Mouse (Mus musculus): ENCODE data around the gene Fam71f2. TPM values are rescaled to one million over a fixed set of nuclear protein-coding genes. Genes with fewer than 3 reads are reported as not detected.

Gene Fam71f2
- polyA plus RNA-seq, 1 experiment = 1.5 TPM

DNA sequence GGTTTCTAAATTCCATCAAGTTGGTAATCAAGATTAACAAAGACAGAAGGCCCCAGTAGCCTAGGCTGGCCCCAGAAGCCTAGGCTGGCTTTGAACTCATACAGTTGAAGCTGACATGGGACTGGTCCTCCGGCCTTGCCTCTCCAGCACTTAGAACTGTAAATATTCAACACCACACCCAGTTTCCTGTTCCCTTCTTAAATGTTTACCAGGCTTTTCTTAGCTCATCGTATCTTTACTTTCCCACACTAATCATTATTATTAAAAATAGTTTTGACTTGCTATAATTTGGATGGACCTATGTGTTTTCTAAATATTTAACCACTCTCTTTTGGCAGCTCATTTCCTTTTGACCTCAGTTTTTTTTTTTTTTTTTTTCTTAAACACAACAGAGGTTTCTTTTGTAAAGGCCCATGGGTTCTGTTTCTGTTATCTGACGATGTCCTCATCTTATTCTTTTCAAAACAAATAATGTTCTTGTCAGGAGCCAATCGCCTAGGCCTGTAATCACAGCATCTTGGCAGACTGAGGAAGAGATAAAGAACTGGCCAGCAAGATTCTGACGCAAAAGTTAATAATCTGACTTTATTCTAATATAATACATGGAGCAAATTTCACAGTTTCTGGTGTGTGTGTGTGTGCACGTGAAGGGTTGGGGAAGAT, 10.3 kb upstream of the Fam71f2 start:
- TF ChIP-seq POLR2A (IDR thresholded peaks at IDR 0.05; ENCODE audit: insufficient read depth, low read length) (no peak), EP300 (IDR thresholded peaks at IDR 0.05; ENCODE audit: insufficient read depth, low read depth, low read length) (no peak), CTCF (IDR thresholded peaks at IDR 0.05; ENCODE audit: low read depth, low read length) (no peak)

DNA sequence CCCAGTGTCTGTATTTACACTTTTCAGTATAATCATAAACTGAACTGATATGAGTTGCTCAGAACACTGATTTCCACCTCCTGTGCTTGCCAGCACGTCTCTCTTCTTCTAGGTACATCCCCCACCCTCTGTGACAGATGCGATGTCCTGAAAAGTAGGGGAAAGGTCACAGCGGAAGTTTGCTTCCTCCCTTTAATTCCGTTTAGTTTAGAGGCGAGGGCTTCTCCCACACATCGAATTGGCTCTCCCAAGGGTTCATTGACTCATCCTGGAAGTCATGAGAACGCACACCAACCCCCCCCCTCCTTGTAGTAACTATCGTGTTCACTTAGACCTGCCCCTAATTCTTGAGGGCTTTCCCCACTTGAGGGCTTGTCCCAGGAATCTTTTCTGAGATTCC, 8.4 kb upstream of the Fam71f2 start:
- Histone ChIP-seq H3K4me3 (ENCODE audit: low read depth, low read length) (no peak overlapping the region), H3K27me3 (ENCODE audit: control insufficient read depth, insufficient read depth, low read length, poor library complexity, severe bottlenecking) (no peaks in the 10 kb centered on the region), H3K9me3 (replicated peaks; ENCODE audit: control insufficient read depth, insufficient read depth, low read length, poor library complexity, severe bottlenecking) (no peaks in the 10 kb centered on the region), H3K27ac (ENCODE audit: insufficient read depth, low read length) (no peak overlapping the region), H3K36me3 (ENCODE audit: control insufficient read depth, insufficient read depth, low read length, poor library complexity, severe bottlenecking) (peaks cover 11% of the 10 kb centered on the region), H3K9ac (ENCODE audit: low read depth, poor library complexity, severe bottlenecking) (no peak overlapping the region), H3K4me1 (ENCODE audit: control insufficient read depth, insufficient read depth, low read length) (no peaks in the 10 kb centered on the region)
- TF ChIP-seq CTCF (IDR thresholded peaks at IDR 0.05; ENCODE audit: low read depth, low read length) = no peak
- TF ChIP-seq EP300 (IDR thresholded peaks at IDR 0.05; ENCODE audit: insufficient read depth, low read depth, low read length) = no peak
- no peak for TF ChIP-seq POLR2A (IDR thresholded peaks at IDR 0.05; ENCODE audit: insufficient read depth, low read length)

More for the DNA sequence above, 10.3 kb upstream of the Fam71f2 start:
- H3K27me3 ChIP-seq (ENCODE audit: control insufficient read depth, insufficient read depth, low read length, poor library complexity, severe bottlenecking) = no peaks in the 10 kb centered on the region
- no peak overlapping the region for H3K4me3 ChIP-seq (ENCODE audit: low read depth, low read length)
- no peak overlapping the region for H3K27ac ChIP-seq (ENCODE audit: insufficient read depth, low read length)
- no peaks in the 10 kb centered on the region for H3K9me3 ChIP-seq (replicated peaks; ENCODE audit: control insufficient read depth, insufficient read depth, low read length, poor library complexity, severe bottlenecking)
- no peak overlapping the region for H3K9ac ChIP-seq (ENCODE audit: low read depth, poor library complexity, severe bottlenecking)
- H3K4me1 ChIP-seq (ENCODE audit: control insufficient read depth, insufficient read depth, low read length) = no peaks in the 10 kb centered on the region
- no peaks in the 10 kb centered on the region for H3K36me3 ChIP-seq (ENCODE audit: control insufficient read depth, insufficient read depth, low read length, poor library complexity, severe bottlenecking)

DNA sequence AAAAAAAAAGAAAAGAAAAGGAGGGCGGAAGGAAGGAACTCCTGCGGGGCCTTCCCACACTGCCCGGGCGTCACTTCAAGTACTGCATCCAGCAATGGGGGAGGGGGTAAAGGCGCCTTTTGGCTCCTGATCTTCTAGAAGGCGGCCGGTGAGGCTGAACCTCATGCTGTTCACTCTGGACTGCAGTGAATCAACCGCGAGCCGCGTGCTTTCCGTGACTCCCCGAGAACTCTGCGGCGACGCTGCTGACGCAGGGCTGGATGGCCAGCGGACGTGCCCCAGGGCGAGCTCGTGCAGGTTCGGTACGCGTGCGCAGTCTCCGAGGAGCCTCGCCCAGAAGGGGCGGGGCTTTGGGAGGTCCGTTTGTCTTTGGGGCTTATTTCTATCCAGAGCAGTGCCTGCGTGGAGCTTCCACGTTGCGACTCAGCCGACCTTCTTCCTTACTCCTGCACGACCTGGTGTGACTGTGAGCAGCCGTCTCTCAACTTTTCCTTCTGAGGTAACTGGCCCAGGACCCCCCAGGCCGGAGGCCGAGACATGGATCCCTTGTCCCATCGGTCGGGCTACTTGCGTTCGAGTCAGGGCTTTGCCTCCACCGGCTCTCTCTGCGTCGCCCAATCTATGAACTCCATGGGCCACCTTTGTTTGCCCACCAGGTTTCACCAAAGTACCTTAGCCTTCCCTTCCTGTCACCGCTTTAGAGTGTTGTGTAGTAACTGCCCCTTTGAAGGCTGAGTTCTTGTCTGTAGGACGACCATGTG, 6.9 kb upstream of the Fam71f2 start, which contains the start of gene Hilpda:
Gene Hilpda (plus strand): TSS at position 177 of the 761 bp plus-strand sequence.
- TF ChIP-seq POLR2A (IDR thresholded peaks at IDR 0.05; ENCODE audit: insufficient read depth, low read length) = peak; percentile 72
- no peak for TF ChIP-seq CTCF (IDR thresholded peaks at IDR 0.05; ENCODE audit: low read depth, low read length)
- TF ChIP-seq EP300 (IDR thresholded peaks at IDR 0.05; ENCODE audit: insufficient read depth, low read depth, low read length) = peak; percentile 72; the same call in 1 of the 2 replicates
- H3K9ac ChIP-seq (ENCODE audit: low read depth, poor library complexity, severe bottlenecking) = peak within 1 kb of the TSS; percentile 72
- H3K4me1 ChIP-seq (ENCODE audit: control insufficient read depth, insufficient read depth, low read length) = no peaks in the 10 kb centered on the region
- peaks cover 11% of the 10 kb centered on the region for H3K36me3 ChIP-seq (ENCODE audit: control insufficient read depth, insufficient read depth, low read length, poor library complexity, severe bottlenecking)
- no peaks in the 10 kb centered on the region for H3K27me3 ChIP-seq (ENCODE audit: control insufficient read depth, insufficient read depth, low read length, poor library complexity, severe bottlenecking)
- H3K9me3 ChIP-seq (replicated peaks; ENCODE audit: control insufficient read depth, insufficient read depth, low read length, poor library complexity, severe bottlenecking) = no peaks in the 10 kb centered on the region
- no peak within 1 kb of the TSS for H3K27ac ChIP-seq (ENCODE audit: insufficient read depth, low read length)
- H3K4me3 ChIP-seq (ENCODE audit: low read depth, low read length) = peak within 1 kb of the TSS; percentile 82

DNA sequence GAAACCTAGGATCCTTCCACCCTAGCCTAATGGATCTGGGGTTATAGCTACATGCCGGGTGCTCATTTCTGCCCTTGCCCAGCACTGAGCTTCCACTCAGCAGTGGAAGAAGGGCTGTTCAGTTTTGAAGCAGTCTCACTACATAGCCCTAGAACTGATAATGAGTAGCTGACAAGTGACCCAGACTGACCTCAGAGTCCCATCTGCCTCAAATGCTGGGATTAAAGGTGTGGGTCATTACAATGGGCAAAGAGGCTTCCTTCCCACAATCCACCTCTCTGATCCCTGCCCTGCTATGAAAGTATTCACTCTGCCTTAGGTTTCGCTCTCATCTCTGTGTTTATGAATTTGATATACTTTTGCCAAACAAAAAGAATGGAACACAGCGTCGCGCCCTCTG, 2.6 kb upstream of the Fam71f2 start:
- peaks cover 11% of the 10 kb centered on the region for H3K36me3 ChIP-seq (ENCODE audit: control insufficient read depth, insufficient read depth, low read length, poor library complexity, severe bottlenecking)
- no peak overlapping the region for H3K9ac ChIP-seq (ENCODE audit: low read depth, poor library complexity, severe bottlenecking)
- no peak overlapping the region for H3K27ac ChIP-seq (ENCODE audit: insufficient read depth, low read length)
- H3K4me3 ChIP-seq (ENCODE audit: low read depth, low read length) = no peak overlapping the region
- H3K9me3 ChIP-seq (replicated peaks; ENCODE audit: control insufficient read depth, insufficient read depth, low read length, poor library complexity, severe bottlenecking) = no peaks in the 10 kb centered on the region
- TF ChIP-seq POLR2A (IDR thresholded peaks at IDR 0.05; ENCODE audit: insufficient read depth, low read length) = no peak
- H3K4me1 ChIP-seq (ENCODE audit: control insufficient read depth, insufficient read depth, low read length) = no peaks in the 10 kb centered on the region
- no peaks in the 10 kb centered on the region for H3K27me3 ChIP-seq (ENCODE audit: control insufficient read depth, insufficient read depth, low read length, poor library complexity, severe bottlenecking)

DNA sequence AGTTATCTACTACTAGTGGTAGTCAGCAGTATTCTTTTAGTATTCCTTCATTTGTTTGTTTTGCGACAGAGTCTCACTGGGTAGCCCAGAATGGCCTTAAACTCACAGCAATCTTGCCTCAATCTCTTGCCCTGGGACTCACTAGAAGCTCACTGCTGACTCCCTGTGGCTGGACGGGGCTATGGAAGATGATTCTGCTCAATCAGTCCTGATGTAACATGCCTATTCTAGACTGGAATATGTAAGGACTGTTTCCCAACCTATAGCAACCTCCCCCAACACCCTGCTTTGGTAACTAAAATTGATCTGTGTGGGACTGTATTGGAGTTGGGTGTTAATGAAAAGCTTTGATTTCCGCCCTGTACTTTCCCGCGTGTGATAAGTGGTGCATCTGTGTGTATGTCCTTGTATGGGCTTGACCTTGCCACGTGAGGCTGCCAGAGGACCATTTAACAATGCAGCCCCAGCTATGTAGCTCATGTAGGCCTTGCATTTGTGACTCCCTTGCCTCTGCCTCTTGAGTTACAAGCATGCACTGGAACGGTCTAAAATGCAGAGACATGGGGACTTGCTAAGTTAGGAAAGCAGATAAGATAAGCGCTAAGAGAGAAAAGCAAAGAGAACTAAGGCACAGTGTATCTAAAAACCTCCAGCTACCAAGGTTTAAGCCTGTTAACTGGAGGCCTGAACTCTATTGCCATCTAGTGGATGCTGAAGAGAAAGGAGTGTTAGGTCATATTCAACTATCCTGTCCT, 703 bp upstream of the Fam71f2 start:
- Histone ChIP-seq H3K9me3 (replicated peaks; ENCODE audit: control insufficient read depth, insufficient read depth, low read length, poor library complexity, severe bottlenecking) (no peaks in the 10 kb centered on the region), H3K36me3 (ENCODE audit: control insufficient read depth, insufficient read depth, low read length, poor library complexity, severe bottlenecking) (peaks cover 11% of the 10 kb centered on the region), H3K4me1 (ENCODE audit: control insufficient read depth, insufficient read depth, low read length) (no peaks in the 10 kb centered on the region), H3K9ac (ENCODE audit: low read depth, poor library complexity, severe bottlenecking) (no peak overlapping the region), H3K4me3 (ENCODE audit: low read depth, low read length) (no peak overlapping the region), H3K27ac (ENCODE audit: insufficient read depth, low read length) (peak overlapping the region; percentile 64), H3K27me3 (ENCODE audit: control insufficient read depth, insufficient read depth, low read length, poor library complexity, severe bottlenecking) (no peaks in the 10 kb centered on the region)
- no peak for TF ChIP-seq POLR2A (IDR thresholded peaks at IDR 0.05; ENCODE audit: insufficient read depth, low read length)
- peak; percentile 58 for TF ChIP-seq CTCF (IDR thresholded peaks at IDR 0.05; ENCODE audit: low read depth, low read length)
- no peak for TF ChIP-seq EP300 (IDR thresholded peaks at IDR 0.05; ENCODE audit: insufficient read depth, low read depth, low read length)
